Mouse (Mus musculus) Patski (cell line): ENCODE measurements around the gene Myt1. TPM values are rescaled to one million over a fixed set of nuclear protein-coding genes. Genes with fewer than 3 reads are reported as not detected.

Source experiments
- ATAC-seq: fragments of 100-300 bp; one replicate; pipeline ENCODE4 v1.8.0; 2021
- CTCF ChIA-PET: fragments of 350-600 bp; sonication (Branson Sonifier 250); formaldehyde crosslinking; loops from one replicate; lab custom pipeline; 2022; ENCODE audit warnings: inconsistent platforms; lab: Charles Lee
- POLR2A ChIA-PET: fragments of 350-600 bp; sonication (Branson Sonifier 250); formaldehyde crosslinking; loops from one replicate; lab custom pipeline; 2022; ENCODE audit warnings: antibody characterized with exemption, inconsistent platforms; lab: Charles Lee
- DNase-seq: peaks from one replicate; pipeline ENCODE4 v3.0.0-alpha.2; 2011; ENCODE audit warnings: low read depth, low spot score
- H3K27me3 ChIP-seq: fragments of 371-371 bp; one replicate; pipeline ENCODE4 v1.5.1; 2021
- CTCF ChIP-seq: fragments of 100-300 bp; IDR thresholded peaks from one replicate; pipeline ENCODE4 v1.5.1; 2021
- in situ Hi-C: fragments of 300-500 bp; cut with MboI; formaldehyde crosslinking; loops from 3 replicates; pipeline ENCODE4 v1.11.1; 2018; ENCODE audit warnings: low pct_unique_long_range_greater_than_20kb, mixed read lengths
- polyA plus RNA-seq: library from polyadenylated mRNA; unstranded; gene quantifications from one replicate; pipeline ENCODE4 v1.2.3, GENCODE M21; 2021

Myt1 gene
- polyA plus RNA-seq, 1 experiment from 2014 or later = not detected

DNA sequence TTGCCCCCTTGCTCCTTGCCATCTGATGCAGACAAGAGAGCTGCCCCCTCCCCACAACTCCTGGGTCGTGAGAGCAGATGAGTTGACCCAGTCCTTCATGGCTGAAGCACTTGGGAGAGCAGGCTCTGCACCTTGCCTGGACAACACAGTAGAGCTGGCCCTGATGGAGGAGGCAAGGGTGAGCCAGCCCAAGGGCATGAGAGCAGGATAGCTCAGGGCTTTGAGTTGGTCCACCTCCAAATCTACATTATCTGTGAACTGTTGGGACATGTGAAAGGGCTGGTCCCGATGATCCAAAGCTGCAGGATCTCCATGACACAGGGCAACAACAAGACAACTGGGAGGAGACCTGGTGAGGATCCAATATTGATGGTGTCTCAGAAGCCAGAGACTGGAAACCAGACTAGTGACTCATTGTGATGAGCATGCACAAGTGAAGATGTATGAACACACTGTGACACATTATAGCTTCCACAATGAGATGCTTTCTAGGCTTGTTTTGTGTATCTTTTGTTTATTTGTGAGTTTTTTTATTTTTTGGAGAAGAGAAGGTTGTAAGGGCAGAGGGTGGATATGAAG, 4.9 kb upstream of the Myt1 start:
- ChIA-PET POLR2A (no interaction called here), CTCF (no interaction called here)
- in situ Hi-C loops = no loop called here

DNA sequence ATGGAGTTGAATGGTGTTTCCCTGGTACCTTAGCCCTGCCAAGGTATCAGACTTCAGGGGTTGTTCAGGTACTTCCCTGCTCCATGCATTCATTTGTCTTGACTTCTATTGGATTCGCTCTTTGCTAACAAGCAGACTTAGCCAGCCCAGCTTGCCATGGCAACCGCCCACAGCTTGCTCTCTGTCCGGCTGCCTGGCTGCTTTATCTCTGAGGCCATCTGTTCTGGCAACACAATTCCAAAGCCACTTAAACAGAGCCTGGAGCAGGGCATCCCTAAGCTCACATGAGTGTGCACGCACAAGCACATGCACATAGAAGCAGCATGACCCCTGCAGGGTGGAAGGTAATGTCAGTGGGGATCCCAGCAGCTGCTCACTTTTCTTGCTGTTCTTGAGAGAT, 4.1 kb upstream of the Myt1 start:
- ATAC-seq (no peak), DNase-seq (no peak)
- peaks cover 43% of the 10 kb centered on the region for H3K27me3 ChIP-seq
- ChIA-PET CTCF (no interaction called here), POLR2A (no interaction called here)
- no peak for TF ChIP-seq CTCF
- in situ Hi-C loops = no loop called here

More for the DNA sequence above, 4.9 kb upstream of the Myt1 start:
- no peak for DNase-seq
- TF ChIP-seq CTCF = no peak
- no peak for ATAC-seq
- H3K27me3 ChIP-seq = peaks cover 41% of the 10 kb centered on the region

- CTCF ChIA-PET = interaction anchor here (1.0 kb wide), 1 partner anchor 10 kb away, joined by 3 read pairs; no protein-coding TSS in a partner anchor
- peaks cover 66% of the 10 kb centered on the region for H3K27me3 ChIP-seq
- in situ Hi-C loops = no loop called here
- POLR2A ChIA-PET = no interaction called here
- TF ChIP-seq CTCF = no peak
- no peak for ATAC-seq
- no peak for DNase-seq
Measured at GRCm38 (mm10) chr2:181763886-181764527, 875 bp downstream of the Myt1 start.

- in situ Hi-C loops = no loop called here
- no peak for DNase-seq
Measured at GRCm38 (mm10) chr2:181764600-181764999, 1.5 kb downstream of the Myt1 start.

DNA sequence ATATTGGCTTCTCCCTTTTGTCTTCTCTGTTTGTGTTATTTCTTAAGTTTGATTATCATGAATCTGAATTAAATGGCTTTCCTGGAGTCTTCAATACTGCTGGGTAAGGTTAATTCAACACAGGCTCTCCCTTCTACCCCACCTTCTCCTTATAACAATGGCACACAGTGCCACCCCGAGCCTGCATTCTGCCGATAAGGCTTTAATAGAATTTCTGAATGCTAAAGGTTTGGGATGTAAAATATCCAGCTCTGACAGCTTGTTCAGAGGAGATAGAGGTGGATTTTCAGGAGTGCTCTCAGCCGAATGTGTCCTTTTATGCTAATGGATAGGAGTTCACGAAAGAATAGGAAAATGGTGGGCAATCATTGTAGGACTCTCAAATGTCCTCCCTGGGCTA, 2.1 kb downstream of the Myt1 start:
- ChIA-PET POLR2A (no interaction called here), CTCF (interaction anchor here (0.5 kb wide), 1 partner anchor 243 kb away, joined by 3 read pairs; no protein-coding TSS in a partner anchor)
- in situ Hi-C loops = no loop called here
- no peak for ATAC-seq
- TF ChIP-seq CTCF = no peak
- peaks cover 67% of the 10 kb centered on the region for H3K27me3 ChIP-seq
- DNase-seq = no peak

More at GRCm38 (mm10) chr2:181764600-181764999, 1.5 kb downstream of the Myt1 start:
- no peak for TF ChIP-seq CTCF
- peaks cover 63% of the 10 kb centered on the region for H3K27me3 ChIP-seq
- ChIA-PET CTCF (interaction anchor here (1.0 kb wide), 1 partner anchor 10 kb away, joined by 3 read pairs; no protein-coding TSS in a partner anchor), POLR2A (no interaction called here)
- no peak for ATAC-seq

DNA sequence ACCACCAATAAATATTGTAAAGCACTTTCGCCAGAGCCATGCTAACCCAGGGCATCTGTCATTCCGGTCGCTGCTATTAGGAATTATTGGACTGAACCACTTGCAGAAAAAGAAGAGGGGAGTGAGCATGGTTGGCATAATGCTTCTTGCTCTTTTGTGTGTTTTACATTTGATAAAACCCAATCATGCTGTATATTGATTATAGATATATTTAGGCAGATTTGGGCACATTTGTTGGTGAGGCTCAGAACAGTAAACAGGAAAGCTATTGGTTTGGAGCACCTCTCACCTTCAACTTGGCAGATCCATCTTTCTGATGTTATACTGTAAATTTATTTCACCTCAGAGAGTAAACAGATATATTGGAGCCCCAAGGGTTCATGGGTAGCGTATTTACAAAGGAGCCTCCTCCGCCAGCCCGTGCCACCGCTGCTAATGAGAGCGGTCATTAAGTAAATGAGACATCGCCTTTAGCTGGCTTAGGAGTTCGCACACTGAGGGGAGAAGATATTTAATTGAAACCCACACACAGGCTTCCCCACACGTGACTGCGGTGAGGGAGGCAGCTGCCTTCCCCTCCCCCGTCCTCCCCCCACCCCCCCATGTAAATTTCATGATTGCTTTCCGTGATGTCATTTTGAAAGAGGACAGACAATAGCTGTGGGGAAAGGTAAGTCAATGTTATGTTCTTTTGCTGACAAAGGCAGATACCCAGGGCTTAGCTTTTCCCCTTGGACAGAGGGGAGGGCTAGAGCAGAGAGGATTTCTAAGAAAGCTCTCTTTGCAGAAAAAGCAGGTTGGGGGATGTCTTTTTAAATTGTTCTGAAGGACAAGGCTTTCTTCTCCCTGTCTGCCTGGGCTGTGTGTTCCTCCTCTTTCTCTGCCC, 3.8 kb downstream of the Myt1 start:
- ATAC-seq (no peak), DNase-seq (no peak)
- in situ Hi-C loops = no loop called here
- TF ChIP-seq CTCF = no peak
- ChIA-PET POLR2A (no interaction called here), CTCF (interaction anchor here (1.1 kb wide), 1 partner anchor 11 kb away, joined by 3 read pairs; no protein-coding TSS in a partner anchor)
- peaks cover 66% of the 10 kb centered on the region for H3K27me3 ChIP-seq

DNA sequence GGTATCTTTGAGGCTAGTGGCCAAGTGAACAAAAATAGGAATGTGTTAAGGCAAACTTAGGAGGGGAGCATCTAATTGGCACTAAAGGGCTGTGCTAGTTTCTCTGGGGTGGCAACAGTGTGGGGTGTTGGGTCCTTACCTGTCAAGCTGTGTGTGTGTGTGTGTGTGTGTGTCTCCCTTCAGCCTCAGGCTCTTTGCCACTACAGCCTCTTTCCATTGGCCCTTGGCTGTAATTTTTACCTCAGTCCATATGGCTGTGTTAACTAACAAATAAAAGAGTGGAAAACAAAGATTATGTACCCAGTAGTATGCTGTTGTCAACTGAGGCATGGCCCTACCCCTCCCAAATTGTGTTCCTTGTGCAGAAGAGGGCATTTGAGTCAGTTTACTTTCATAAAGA, 5.3 kb downstream of the Myt1 start:
- peaks cover 68% of the 10 kb centered on the region for H3K27me3 ChIP-seq
- CTCF ChIA-PET = no interaction called here
- DNase-seq = no peak
- in situ Hi-C loops = no loop called here
- ATAC-seq = no peak
- POLR2A ChIA-PET = no interaction called here
- TF ChIP-seq CTCF = no peak

- POLR2A ChIA-PET = no interaction called here
- peaks cover 69% of the 10 kb centered on the region for H3K27me3 ChIP-seq
- no peak for ATAC-seq
- no peak for DNase-seq
- TF ChIP-seq CTCF = no peak
- in situ Hi-C loops = no loop called here
- CTCF ChIA-PET = no interaction called here
Measured at GRCm38 (mm10) chr2:181769397-181769796, 6.3 kb downstream of the Myt1 start.

GRCm38 (mm10) chr2:181773203-181773602, 10.1 kb downstream of the Myt1 start:
- ChIA-PET CTCF (interaction anchor here (2.2 kb wide), 1 partner anchor 94 kb away, joined by 9 read pairs; no protein-coding TSS in a partner anchor), POLR2A (no interaction called here)
- no peak for DNase-seq
- ATAC-seq = no peak
- H3K27me3 ChIP-seq = peaks cover 61% of the 10 kb centered on the region
- TF ChIP-seq CTCF = no peak
- in situ Hi-C loops = loop anchor here (10.0 kb wide), 1 partner anchor 92 kb away; the partner anchor contains the start of gene Polr3k

- CTCF ChIA-PET = no interaction called here
- POLR2A ChIA-PET = no interaction called here
- DNase-seq = no peak
- no peak for TF ChIP-seq CTCF
- ATAC-seq = no peak
- H3K27me3 ChIP-seq = peaks cover 64% of the 10 kb centered on the region
- in situ Hi-C loops = loop anchor here (10.0 kb wide), 1 partner anchor 89 kb away; the partner anchor contains the start of gene Polr3k
Measured at GRCm38 (mm10) chr2:181775786-181776185, 12.7 kb downstream of the Myt1 start.
